Mouse (Mus musculus) cerebellum, adult 9-10 months (tissue): ENCODE measurements around the gene Ibsp.

Experiments
- DNase-seq: peaks from one replicate; pipeline ENCODE4 v3.0.0; 2022

The Ibsp gene

GRCm38 (mm10) chr5:104344526-104345240, 45.7 kb downstream of the Ibsp start:
- DNase-seq = no peak

DNA sequence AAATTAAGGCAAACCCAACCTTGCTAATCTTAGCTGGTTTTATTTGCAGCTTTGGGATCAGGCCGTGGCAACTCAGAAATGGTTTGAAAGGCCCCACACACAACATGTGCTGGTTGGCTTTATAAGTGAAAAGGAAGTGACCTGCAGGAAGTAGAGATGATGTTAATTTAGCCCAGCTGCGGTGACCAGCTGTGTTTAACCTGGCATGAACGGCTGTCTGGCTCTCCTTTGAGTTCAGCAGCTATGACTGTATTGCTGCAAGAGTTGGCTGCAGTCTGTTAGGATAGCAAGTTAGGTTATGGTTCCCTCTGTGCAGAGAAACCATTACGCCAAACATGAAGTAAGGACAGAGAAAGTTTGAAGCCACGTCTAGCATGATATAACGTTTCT, 46.3 kb downstream of the Ibsp start:
- no peak for DNase-seq

DNA sequence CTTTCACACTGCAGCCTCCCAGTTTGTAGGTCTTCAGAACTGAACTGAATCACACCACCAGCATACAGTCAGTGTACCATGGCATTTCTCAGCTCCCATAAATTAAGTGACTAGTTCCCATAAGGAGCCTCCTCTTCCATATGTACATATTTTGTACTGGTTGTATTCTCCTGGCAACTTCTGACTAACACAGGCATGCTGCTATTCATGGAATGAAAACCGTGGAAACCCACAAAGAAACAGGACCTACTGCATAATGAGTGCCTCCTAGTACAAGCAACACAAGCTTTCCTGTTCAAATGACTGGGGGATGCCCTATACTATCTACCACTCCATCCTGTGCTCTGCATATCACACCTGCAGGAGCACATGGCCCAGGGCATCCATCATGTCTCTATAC, 52.1 kb downstream of the Ibsp start:
- no peak for DNase-seq

- DNase-seq = no peak
Observed at GRCm38 (mm10) chr5:104351874-104352273, 52.9 kb downstream of the Ibsp start.

GRCm38 (mm10) chr5:104357575-104357974, 58.6 kb downstream of the Ibsp start:
- DNase-seq = no peak

- no peak for DNase-seq
Observed at GRCm38 (mm10) chr5:104358592-104358991, 59.6 kb downstream of the Ibsp start.

DNA sequence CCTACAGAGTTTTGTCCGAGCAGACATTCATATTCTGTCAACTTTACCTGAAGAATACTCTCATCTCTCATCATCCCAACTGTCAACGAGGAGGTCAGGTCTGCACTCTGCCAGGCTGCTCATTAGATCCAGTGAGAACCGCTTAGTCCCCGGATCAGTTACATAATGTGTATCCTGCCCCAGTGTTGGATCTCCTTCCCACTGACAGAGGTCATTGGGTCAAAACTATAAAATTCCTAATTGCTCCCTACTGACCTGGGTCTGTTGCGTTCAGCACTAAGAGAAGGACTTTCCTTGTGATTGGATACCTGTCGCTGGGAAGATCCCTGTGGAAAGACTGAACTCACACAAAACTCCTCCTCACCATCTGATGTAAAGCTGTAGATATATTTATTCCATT, 60.3 kb downstream of the Ibsp start:
- DNase-seq = no peak
